Mouse (Mus musculus) lung, adult 2 months (tissue): ENCODE measurements around the gene Col20a1. TPM values are rescaled to one million over a fixed set of nuclear protein-coding genes. Genes with fewer than 3 reads are reported as not detected.
A peak's percentile ranks its signal among the peaks of the same experiment; 100 is the strongest.

Experiments
- DNase-seq: peaks from one replicate; pipeline ENCODE4 v3.0.0; 2022
- H3K4me1 ChIP-seq: fragments of 200-500 bp; 2 replicates; pipeline ENCODE4 v1.6.1; 2011; ENCODE audit warnings: low read length; ENCODE audit not compliant: control insufficient read depth, insufficient read depth
- H3K4me3 ChIP-seq: fragments of 200-500 bp; replicated peaks from 2 replicates; pipeline ENCODE3; 2011; ENCODE audit warnings: low read depth, mild to moderate bottlenecking, control low read depth, low read length; ENCODE audit errors: extremely low read depth
- CTCF ChIP-seq: fragments of 200-500 bp; IDR thresholded peaks from 2 replicates; pipeline ENCODE4 v1.5.1; 2011; ENCODE audit warnings: mild to moderate bottlenecking, low read length, control low read depth; ENCODE audit not compliant: insufficient read depth
- POLR2A ChIP-seq: fragments of 200-500 bp; IDR thresholded peaks from 2 replicates; pipeline ENCODE4 v1.6.1; 2011; ENCODE audit warnings: low read depth, mild to moderate bottlenecking, control low read depth, low read length, borderline replicate concordance; ENCODE audit errors: extremely low read depth
- whole genome bisulfite sequencing: fragments of 180-500 bp; shearing (Covaris S2); methylation state at CpG from one replicate; pipeline ENCODE4 v1.1.7; 2018; 5-methylcytosine and 5-hydroxymethylcytosine counted together
- polyA plus RNA-seq: library from polyadenylated mRNA; depleted of rRNA; stranded (reverse); fragments of >200 nt; gene quantifications from 2 replicates; pipeline ENCODE4 v1.2.3, GENCODE M21; 2012; rRNA removed

Gene Col20a1
- 3.2 TPM in 2 replicates for polyA plus RNA-seq

DNA sequence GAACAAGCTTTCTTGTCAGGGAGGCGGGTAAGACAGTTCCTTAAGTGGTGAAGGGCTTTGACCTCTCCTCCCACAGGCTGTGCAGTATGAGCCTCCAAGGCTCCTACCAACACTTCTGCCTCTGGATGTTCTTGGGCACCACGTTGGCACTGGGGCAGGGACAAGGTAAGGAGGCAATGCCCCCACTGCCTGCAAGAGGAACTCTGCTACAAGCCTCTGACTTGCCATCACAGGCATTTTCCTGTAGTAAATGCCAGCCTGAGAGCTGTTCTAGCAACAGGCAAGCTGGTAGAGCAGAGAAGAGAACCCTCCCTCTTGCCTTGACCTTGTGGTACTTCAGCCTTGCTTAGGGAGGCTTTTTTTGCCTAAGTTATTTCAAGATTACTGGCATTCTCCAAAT, at the start of gene Col20a1:
Gene Col20a1, plus strand, starts transcription at position 87 of the 400 bp plus-strand sequence.
- 58% methylated on average over 2 of the region's 2 CpGs for WGBS
- no peak for DNase-seq
- TF ChIP-seq POLR2A (no peak), CTCF (no peak)
- Histone ChIP-seq H3K4me1 (no peaks in the 10 kb centered on the region), H3K4me3 (no peak within 1 kb of the TSS)

DNA sequence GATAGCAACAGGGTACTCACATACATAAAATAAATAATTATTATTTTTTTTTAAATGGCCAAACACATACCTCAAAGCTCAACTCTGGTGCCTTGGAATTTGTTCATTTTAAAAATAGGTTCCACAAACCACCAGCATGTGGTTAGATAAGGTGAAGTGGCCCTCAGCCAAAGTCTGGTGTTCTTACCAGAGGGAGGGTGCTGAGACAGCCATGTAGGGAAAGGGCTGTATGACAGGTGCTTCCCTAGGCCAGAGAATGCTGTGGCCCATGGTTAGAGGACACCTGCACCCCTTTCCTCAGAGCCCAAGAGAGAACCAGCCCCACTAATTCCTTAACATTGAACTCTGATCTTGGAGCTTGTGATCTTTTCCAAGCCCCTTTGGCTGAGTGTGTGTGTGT, 46.1 kb upstream of the Col20a1 start:
- TF ChIP-seq POLR2A (no peak), CTCF (no peak)
- no peak overlapping the region for H3K4me3 ChIP-seq
- no peaks in the 10 kb centered on the region for H3K4me1 ChIP-seq
- DNase-seq: no peak

DNA sequence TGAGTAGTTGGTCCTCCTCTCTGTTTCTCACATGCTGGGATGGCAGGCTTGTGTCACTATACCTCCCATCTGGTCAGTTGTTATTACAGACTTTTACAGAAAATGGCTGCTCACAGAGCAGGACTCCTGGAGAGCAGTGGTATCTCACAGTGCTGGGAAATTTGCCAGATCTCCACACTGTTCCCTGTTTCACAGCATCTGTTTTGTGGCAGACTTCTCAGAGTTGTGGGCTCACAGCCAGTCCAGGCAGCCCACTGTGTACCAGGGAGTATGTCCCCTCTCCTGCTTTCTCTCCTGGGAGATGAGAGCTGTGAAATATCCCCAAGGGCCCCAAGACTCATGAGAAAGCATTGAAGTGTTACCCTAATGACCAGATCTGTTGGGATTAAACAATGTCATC, 44.5 kb upstream of the Col20a1 start:
- DNase-seq: no peak
- no peak for TF ChIP-seq POLR2A
- TF ChIP-seq CTCF: no peak
- H3K4me1 ChIP-seq: no peaks in the 10 kb centered on the region
- no peak overlapping the region for H3K4me3 ChIP-seq

DNA sequence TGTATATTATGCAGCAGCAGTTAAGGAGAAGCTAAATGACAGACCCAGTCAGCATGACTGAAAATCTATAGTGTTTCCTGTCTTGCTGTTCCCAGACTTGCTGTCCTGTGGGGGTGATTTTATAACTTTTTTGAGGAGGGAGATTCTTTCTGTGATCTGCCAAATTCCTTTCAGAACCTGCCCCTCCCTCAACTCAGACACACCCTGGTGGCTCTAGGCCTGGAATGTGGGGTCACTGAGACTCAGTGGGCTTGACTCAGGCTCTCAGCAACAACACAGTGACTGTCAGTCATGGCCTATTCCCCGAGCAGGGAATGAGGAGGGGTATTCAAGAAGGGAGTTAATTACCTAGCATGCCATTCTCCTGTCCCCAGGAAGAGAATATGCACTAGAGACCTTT, 36.4 kb upstream of the Col20a1 start:
- 0 out of 2 replicates have a peak, but pooled peaks cover 2% of the 10 kb centered on the region for H3K4me1 ChIP-seq
- TF ChIP-seq POLR2A (no peak), CTCF (no peak)
- H3K4me3 ChIP-seq: no peak overlapping the region
- WGBS: 33% methylated on average over 1 of the region's 1 CpGs
- no peak for DNase-seq

DNA sequence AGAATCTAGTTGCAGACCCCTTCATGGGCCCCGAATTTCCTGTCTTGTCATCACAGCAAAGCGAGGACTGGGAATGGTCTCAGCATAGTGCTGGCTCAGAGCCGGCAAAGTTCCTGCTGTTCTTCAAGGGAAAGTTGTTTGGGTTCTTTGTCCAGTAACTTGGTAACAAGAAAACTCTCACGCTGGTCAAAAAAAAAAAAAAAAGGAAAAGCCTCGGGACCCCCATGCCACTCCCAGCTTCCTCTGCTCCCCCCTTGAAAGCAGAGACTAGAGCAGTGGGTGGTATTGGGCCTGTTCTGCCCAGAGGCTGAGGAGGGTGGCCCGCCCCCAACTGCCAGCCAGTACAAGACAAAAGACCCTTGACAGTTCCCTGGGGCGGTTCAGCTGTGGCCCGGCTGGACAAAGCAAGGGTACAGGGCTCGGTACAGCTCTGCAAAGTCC, 33.6 kb upstream of the Col20a1 start:
- TF ChIP-seq POLR2A (no peak), CTCF (no peak)
- 19% methylated on average over 9 of the region's 9 CpGs for WGBS
- no peak for DNase-seq
- Histone ChIP-seq H3K4me1 (0 out of 2 replicates have a peak, but pooled peaks cover 2% of the 10 kb centered on the region), H3K4me3 (no peak overlapping the region)

DNA sequence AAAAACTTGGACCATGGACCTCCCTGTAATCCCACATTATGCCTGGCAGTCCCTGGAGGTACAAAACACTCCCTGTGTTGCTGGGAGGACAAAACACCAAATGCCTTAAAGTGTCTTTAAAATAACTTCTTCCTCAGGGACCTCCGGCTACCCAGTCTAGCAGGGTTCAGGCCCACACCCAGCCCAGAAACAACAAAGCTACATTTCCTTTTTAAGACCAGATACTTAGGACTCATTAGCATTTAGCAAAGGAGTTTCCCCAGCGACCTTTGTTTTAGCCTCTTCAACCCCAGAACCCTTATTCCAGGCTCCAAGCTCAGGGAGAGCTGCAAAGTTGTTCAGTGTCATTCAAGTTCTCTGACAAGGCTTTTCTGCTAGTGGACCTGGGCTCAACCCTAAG, 32.7 kb upstream of the Col20a1 start:
- Histone ChIP-seq H3K4me3 (peak overlapping the region; percentile 50), H3K4me1 (0 out of 2 replicates have a peak, but pooled peaks cover 2% of the 10 kb centered on the region)
- DNase-seq: no peak
- TF ChIP-seq POLR2A: no peak
- TF ChIP-seq CTCF: no peak
- WGBS: 31% methylated on average over 2 of the region's 2 CpGs

DNA sequence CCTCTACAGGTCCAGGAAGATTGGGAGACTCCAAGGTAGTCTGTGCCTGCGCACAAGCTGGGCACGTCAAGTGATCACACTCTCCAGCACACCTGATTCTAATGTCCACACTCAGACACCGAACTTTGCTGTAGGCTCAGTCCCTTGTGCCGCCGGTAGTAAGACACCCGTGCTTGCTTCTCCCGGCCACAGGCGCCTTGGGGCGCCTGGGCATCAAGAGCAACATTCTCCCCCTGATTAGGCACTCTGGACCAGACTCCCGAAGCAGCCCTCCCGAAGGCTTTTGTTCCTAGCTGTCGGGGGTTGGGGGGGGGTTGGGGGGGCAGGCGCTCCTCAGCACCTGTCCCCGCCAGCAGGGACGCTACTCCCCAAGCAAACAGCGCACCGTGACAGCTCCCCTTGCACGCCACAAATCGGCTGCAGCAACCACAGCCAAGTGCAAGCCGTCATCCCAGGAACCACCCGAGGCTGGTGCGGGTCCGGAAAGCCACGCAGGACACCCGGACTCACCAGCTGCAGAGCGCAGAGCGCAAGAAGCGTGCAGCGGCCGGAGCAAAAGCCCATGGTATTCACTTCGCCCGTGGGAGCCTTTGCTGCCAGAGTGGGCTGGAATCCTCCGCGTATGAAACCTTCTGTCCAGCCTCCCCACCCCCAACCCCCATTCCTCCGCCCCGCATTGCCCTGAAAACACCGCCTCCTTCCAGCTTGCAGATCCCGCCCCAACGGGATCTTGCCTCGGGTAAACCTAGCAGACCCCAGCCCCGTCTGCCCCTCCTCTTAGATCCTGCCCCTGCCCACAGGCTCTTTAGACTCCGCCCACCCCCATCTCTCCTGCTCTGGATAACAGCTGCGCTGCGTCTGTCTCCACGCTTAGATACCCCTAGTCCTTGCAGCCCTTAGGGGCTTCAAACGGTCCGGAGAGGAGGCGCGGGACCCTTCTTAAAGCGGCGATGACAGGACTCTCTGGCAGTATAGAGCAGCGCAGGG, 32.0 kb upstream of the Col20a1 start, which contains the start of gene Nkain4:
Gene Nkain4, minus strand, starts transcription at position 639 of the 987 bp plus-strand sequence.
- H3K4me3 ChIP-seq: peak within 1 kb of the TSS; percentile 50
- WGBS: 2% methylated on average over 52 of the region's 52 CpGs
- no peak for TF ChIP-seq CTCF
- peak; percentile 34; the same call in 1 of the 2 replicates for TF ChIP-seq POLR2A
- peak; percentile 19 for DNase-seq
- 0 out of 2 replicates have a peak, but pooled peaks cover 2% of the 10 kb centered on the region for H3K4me1 ChIP-seq

DNA sequence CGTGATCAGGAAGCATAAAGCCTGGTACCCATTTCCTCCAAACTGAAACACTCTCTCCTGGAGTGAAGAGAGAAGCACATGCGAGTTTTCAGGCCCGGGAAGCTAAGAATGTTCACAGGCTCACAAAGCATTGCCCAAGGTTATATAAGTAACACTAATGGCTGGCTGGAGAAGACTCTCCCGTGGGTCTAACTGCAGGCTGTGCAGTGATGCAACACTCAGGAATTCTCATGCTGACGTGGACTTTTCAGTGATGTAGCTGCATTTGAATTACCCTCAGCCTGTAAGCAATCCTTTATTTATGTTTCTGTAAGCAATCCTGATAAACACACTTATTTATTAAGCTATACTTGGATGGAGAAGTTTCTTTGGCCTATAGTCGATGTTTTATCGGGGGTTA, 26.7 kb upstream of the Col20a1 start:
- TF ChIP-seq POLR2A (no peak), CTCF (no peak)
- DNase-seq: no peak
- WGBS: 55% methylated on average over 7 of the region's 7 CpGs
- Histone ChIP-seq H3K4me3 (no peak overlapping the region), H3K4me1 (no peaks in the 10 kb centered on the region; the same call in 1 of the 2 replicates)

DNA sequence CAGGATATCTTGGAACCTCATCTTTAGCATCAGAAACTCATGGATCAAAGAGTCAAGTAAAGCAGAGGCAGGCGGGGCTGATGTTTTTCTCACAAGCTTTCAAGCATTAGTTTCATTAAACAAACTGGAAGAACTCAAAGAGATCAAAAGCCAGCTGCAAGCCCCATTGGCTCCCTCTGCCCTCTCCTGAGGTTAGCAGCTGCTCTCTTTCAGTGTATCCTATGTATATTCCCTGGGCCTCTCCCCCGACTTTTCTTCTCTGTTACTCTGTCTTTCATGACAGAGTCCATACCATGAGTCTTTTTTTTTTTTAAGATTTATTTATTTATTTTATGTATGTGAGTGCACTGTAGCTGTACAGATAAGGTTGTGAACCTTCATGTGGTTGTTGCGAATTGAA, 26.1 kb upstream of the Col20a1 start:
- no peak for DNase-seq
- H3K4me3 ChIP-seq: no peak overlapping the region
- TF ChIP-seq CTCF: no peak
- TF ChIP-seq POLR2A: no peak
- WGBS: 50% methylated on average over 3 of the region's 3 CpGs
- no peaks in the 10 kb centered on the region; the same call in 1 of the 2 replicates for H3K4me1 ChIP-seq

DNA sequence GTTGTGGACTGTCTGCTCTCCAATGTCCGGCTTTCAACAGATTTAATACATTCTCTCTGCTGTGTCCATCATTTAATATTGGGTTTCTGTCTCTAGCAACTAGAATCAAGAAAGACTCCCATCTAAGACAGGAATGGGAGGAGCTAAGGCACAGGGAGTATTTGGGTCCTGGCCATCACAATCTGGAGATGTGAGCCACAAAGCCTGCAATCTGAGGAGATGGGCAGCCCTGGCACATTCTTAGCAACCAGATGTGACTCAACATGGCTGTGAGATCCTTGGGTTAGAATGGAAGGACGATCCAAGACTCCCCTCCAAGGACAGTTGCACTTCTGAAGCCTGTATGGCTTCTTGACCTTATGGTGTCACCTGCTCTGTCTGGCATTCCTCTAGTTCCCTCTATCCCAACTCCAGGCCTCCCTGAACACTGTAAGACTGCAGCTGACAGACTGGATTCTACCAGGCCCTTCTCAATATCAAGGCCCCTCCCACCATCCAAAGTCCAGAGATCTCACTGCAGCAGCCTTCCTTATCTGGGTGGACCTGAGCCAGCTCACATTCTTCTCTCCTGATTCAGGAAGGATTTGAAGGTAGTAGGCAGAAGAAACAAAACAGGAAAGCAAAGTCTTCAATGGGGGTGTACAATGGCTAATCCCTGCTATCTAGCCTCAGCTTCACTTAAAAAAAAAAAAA, 23.6 kb upstream of the Col20a1 start:
- Histone ChIP-seq H3K4me3 (no peak overlapping the region), H3K4me1 (no peaks in the 10 kb centered on the region; the same call in 1 of the 2 replicates)
- WGBS: 63% methylated on average over 2 of the region's 2 CpGs
- TF ChIP-seq CTCF (no peak), POLR2A (no peak)
- DNase-seq: no peak
